Mouse (Mus musculus) megakaryocyte, embryonic 14.5 days (primary cell): ENCODE results near the gene Scn11a.

ENCODE experiments used
- FLI1 ChIP-seq: IDR thresholded peaks from 2 replicates; pipeline ENCODE4 v1.6.1; 2012; ENCODE audit warnings: low read length, inconsistent platforms, mixed read lengths
- GATA1 ChIP-seq: IDR thresholded peaks from 3 replicates; pipeline ENCODE4 v1.6.1; 2012; ENCODE audit warnings: mixed read lengths, low read length, inconsistent platforms, borderline replicate concordance

GRCm38 (mm10) chr9:119801460-119801859 lies 23.8 kb downstream of the Scn11a start:
- TF ChIP-seq GATA1 (no peak), FLI1 (no peak)
